Mouse (Mus musculus): ENCODE results near the gene Adprhl2. TPM values are rescaled to one million over a fixed set of nuclear protein-coding genes. Genes with fewer than 3 reads are reported as not detected.

Adprhl2 gene
- total RNA-seq, 1 experiment from 2014 or later: 21.9 TPM

GRCm38 (mm10) chr4:126309922-126310309, 11.6 kb downstream of the Adprhl2 start:
- ATAC-seq (ENCODE audit: extremely low read depth, insufficient number of reproducible peaks, low FRiP score, poor library complexity, severe bottlenecking): peak; percentile 31; the same call in 1 of the 2 replicates

GRCm38 (mm10) chr4:126309211-126309921, 12.1 kb downstream of the Adprhl2 start:
- no peak for ATAC-seq (ENCODE audit: extremely low read depth, insufficient number of reproducible peaks, low FRiP score, poor library complexity, severe bottlenecking)

GRCm38 (mm10) chr4:126306827-126307226, 14.7 kb downstream of the Adprhl2 start:
- no peak for ATAC-seq (ENCODE audit: extremely low read depth, insufficient number of reproducible peaks, low FRiP score, poor library complexity, severe bottlenecking)

- no peak for ATAC-seq (ENCODE audit: extremely low read depth, insufficient number of reproducible peaks, low FRiP score, poor library complexity, severe bottlenecking)
Observed at GRCm38 (mm10) chr4:126306058-126306457, 15.4 kb downstream of the Adprhl2 start.

DNA sequence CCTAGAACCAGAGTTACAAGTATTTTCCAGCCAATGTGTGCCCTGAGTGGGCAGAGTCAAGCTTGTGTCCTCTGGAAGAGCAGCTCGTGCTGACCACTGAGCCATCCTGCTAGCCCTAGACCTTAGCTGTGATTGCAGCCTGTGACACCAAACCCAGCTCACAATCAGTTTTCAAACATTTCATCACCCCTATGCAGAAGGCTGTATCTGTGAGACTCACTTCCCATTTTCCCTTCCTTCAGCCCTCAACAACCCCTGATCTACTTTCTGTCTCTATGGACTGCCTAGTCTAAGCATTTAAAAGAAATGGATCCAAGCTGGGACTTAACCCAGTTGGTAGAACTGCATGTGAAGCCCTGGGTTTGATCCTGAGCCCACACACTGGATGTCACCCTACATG, 16.1 kb downstream of the Adprhl2 start:
- ATAC-seq (ENCODE audit: extremely low read depth, insufficient number of reproducible peaks, low FRiP score, poor library complexity, severe bottlenecking): no peak

DNA sequence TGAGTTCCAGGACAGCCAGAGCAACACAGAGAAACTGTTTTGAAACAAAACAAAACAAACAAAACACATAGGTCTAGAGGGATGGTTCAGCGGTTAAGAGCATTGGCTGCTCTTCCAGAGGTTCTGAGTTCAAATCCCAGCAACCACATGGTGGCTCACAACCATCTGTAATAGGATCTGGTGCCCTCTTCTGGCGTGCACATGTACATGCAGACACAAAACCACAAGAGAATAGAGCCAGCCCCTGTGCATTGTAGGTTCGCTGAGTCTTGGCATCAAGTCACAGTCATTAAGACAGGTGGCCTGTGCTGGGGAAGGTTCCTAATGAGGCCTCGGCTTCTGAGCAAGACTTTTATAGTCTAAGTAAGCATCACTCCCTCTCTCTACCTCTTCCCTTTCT, 17.6 kb downstream of the Adprhl2 start:
- ATAC-seq (ENCODE audit: extremely low read depth, insufficient number of reproducible peaks, low FRiP score, poor library complexity, severe bottlenecking): no peak

DNA sequence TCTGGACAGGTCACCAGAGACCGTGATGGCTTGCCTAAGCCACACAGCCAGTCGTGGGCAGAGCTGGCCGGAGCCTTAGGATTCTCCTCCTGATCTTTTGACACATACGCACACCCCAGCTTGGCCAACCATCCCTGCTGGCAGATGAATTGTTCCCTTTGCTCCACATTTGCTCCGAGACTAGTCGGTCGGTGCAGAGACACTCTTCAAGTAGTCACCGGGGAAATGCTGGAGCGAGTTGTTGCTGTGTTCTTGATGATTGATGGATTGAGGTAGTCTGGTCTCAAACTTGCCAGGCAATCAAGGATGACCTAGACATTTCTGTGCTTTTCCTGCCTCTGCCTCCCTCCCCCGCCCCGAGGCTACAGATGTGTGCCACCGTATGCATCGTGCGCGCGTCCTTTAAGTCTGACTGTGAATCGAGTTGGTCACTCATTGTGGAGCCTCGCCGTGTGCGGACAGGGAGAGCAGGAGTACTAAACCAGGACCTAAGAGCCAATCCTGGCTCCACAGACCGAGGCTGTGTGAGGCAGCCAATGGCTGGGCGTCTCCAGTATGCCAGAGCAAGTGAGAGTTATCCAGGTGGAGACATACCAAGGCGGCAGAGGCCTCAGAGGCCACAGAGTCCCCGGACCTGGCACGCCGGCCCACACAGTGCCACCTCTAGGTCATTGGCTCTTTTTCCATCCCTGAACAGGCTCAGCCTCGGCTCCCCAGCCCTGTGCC, 19.8 kb downstream of the Adprhl2 start:
- no peak for ATAC-seq (ENCODE audit: extremely low read depth, insufficient number of reproducible peaks, low FRiP score, poor library complexity, severe bottlenecking)

GRCm38 (mm10) chr4:126300916-126301583, 20.5 kb downstream of the Adprhl2 start:
- ATAC-seq (ENCODE audit: extremely low read depth, insufficient number of reproducible peaks, low FRiP score, poor library complexity, severe bottlenecking): no peak

- ATAC-seq (ENCODE audit: extremely low read depth, insufficient number of reproducible peaks, low FRiP score, poor library complexity, severe bottlenecking): no peak
Observed at GRCm38 (mm10) chr4:126296617-126297101, 24.8 kb downstream of the Adprhl2 start.

GRCm38 (mm10) chr4:126295937-126296336, 25.6 kb downstream of the Adprhl2 start:
- no peak for ATAC-seq (ENCODE audit: extremely low read depth, insufficient number of reproducible peaks, low FRiP score, poor library complexity, severe bottlenecking)

DNA sequence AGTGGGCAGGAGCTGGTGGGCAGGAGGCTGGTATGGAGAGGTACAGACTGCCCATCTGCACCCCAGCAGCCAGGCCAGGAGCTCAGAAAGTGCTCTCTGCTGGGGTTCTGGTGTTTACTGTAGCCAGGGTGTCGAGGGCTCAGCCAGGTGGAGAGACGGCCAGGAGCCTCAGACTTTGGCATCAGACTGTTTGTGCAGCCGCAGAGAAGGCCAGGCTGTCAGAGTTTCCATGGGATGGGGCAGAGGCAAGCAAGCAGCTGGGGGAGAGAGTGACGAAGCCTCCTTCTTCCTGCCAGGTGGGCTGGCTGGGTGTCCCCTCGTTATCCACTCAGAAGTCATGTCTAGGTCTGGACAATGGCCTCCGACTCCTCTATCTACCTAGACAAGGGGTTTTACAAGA, 26.4 kb downstream of the Adprhl2 start:
- no peak for ATAC-seq (ENCODE audit: extremely low read depth, insufficient number of reproducible peaks, low FRiP score, poor library complexity, severe bottlenecking)

DNA sequence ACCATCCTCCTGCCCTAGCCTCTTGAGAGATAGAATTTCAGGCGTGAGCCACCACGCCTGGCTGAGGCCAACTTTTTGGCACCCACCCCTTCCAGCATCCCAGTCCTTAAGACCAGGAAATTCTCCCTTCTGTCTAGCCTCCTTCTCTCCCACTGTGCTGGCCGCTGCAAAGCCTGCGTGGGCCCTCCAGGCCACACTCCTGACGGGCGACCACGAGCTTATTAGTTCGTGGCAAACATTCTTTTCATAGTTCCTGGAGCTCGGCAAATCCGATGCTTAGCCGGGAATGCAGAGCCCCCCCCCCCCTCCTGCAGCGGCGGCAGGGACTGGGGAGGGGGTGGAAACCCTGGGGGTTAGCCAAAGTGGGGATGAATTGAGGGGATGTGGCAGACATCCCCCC, 30.3 kb downstream of the Adprhl2 start:
- no peak for ATAC-seq (ENCODE audit: extremely low read depth, insufficient number of reproducible peaks, low FRiP score, poor library complexity, severe bottlenecking)

DNA sequence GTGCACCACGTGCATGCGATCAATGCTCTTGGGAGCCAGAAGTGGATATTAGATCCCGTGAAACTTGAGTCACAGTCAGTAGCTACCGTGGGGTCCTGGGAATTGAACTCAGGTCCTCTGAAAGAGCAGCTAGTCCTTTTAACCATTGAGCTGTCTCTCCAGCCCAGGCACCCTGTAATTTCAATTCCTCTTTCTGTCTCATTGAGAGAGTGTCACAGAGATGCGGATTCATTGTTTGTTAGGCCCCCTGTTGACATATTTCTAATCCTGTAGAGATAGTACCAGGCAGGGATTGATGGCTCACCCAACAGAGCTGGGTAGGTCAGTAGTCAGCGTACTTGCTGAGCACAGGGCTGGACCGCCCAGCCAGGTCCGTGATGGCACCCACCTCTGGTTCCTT, 31.2 kb downstream of the Adprhl2 start:
- no peak for ATAC-seq (ENCODE audit: extremely low read depth, insufficient number of reproducible peaks, low FRiP score, poor library complexity, severe bottlenecking)

DNA sequence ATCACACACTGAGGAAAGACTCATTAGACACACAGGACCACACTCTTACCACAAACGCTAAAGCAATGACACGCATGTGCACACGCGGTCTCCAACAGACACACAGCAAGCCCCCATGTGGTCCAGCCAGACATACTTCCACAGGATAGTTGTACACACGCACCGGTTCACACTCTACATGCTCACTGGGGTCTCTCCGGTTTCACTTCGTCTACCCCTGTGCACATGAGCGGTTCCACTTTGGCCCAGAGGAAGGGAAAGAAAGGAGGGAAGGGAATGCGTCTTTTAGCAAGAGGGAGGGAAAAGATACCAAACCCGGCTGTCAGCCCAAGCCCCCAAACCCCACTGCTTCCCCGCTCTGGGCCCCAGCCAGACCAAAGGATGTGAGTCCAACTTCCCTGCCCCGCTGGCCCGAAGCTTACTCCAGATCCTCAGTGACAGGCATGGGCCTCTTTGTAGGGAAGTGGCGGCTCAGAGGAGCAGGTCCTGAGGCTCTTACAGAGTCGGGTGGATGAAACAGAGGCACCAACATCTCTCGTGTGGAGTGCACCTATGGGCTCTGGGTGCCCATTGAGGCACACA, 33.3 kb downstream of the Adprhl2 start:
- no peak for ATAC-seq (ENCODE audit: extremely low read depth, insufficient number of reproducible peaks, low FRiP score, poor library complexity, severe bottlenecking)

- ATAC-seq (ENCODE audit: extremely low read depth, insufficient number of reproducible peaks, low FRiP score, poor library complexity, severe bottlenecking): no peak
Observed at GRCm38 (mm10) chr4:126287302-126287995, 34.1 kb downstream of the Adprhl2 start.

DNA sequence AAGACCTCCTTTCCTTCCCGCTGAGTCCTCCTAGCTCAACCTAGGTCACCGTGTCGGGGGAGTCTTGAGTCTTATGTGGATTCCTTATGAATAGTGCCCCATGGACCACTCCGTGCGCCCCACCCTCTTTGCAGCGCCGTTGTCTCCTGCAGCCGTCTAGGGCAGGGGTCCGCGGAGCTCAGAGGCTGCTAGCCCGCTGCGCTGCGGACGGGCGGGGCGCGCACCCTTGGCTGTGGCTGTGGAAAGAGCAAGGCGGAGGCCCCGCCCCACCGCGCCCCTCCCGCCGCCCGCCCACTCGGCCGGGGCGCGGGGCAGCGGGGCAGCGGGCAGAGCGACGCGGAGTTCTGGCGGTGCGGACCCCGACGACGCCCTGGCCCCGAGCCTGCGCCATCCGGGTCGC, 35.0 kb downstream of the Adprhl2 start, which contains the start of gene Col8a2:
Col8a2 (plus strand) TSS at position 302 of the 400 bp plus-strand sequence.
- no peak for ATAC-seq (ENCODE audit: extremely low read depth, insufficient number of reproducible peaks, low FRiP score, poor library complexity, severe bottlenecking)

DNA sequence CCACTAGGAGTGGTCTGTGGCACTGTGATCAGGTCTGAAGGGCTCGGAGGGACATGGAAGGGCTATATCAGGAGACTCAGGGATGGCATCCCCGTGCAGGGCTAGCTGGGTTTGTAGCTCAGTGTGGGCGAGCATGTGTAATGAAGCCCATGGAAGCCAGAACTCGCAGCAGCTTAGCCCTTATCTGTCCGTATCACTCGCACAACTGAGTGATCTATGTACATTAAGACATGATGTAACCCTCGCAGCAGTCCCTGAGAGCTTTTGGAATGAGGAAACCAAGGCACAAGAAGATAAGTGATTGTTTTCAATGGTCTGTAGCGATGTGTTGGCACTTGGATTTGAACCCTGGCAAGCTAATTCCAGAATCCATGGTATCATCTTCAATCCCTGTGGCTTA, 37.9 kb downstream of the Adprhl2 start:
- ATAC-seq (ENCODE audit: extremely low read depth, insufficient number of reproducible peaks, low FRiP score, poor library complexity, severe bottlenecking): no peak

DNA sequence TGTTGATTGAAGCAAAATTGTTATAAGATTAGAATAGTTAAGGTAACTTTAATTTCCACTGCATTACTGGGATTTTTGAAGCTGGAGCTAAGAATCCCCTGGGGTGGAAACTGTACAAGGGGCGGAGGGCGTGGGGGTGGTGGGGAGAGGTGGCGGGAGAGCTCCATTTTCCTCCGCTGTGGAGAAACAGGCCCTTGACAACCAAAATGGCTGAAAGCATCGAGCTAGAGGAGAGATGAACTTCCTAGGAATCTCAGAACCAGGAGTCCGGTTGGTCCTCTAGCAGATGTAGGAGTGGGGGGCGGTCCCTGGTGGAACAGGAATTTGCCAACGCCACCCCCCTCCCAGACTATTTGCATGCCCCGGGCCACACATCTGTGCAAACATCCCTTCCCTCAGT, 39.8 kb downstream of the Adprhl2 start:
- no peak for ATAC-seq (ENCODE audit: extremely low read depth, insufficient number of reproducible peaks, low FRiP score, poor library complexity, severe bottlenecking)

DNA sequence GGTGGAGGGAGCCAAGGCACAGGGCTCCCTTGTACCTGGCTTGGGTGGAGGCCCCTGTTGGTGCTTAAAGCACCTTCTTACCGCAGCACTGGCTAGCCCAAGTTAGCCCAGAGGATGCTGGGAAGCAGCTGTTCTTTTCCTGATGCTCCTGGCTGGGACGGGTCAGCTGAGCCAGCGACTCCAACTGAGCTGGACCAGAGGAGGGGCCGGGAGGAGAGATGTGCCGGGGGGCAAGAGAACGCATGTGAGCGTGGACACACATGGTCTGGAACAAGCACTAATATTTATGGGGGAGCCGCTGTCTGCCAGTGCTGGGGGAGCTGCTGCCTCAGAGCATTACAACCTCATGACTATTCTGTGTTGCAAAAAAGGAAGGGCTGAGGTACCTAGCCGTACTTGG, 42.5 kb downstream of the Adprhl2 start:
- ATAC-seq (ENCODE audit: extremely low read depth, insufficient number of reproducible peaks, low FRiP score, poor library complexity, severe bottlenecking): no peak
